Mouse (Mus musculus): ENCODE results near the gene Insyn1.

Gene Insyn1

DNA sequence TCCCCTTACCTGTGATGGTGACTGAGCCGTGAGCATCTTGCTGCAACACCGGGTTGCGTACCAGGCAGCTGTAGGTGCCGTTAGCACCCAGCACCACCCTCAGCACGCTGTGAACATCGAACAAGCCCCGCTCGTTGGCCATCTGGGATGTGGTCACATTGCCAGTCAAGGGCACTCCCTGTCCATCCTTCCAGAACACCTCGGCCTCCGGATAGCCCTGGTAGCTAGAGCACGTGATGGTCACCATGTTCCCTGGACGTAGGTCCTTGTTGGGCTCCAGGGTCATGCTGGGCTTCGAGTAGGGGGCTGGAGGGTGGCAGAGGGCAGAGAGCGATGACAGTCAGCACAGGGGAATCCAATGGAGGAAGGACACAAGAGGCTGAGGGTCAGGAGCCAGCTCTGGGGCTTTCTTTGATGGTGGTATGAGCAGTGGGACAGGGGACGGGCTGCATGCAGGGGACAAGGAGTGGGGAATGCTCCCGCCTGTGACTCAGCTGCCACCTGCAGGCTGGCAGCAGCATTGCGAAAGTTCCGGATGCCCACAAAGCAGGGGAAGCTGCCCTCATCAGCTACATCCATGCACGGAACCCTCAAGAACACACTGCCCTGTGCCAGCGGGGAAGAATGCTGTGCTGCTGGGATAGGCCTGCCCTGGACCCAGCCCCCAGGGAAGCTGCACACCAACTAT lies 47.2 kb downstream of the Insyn1 start:
- DNase-seq, result no peak

DNA sequence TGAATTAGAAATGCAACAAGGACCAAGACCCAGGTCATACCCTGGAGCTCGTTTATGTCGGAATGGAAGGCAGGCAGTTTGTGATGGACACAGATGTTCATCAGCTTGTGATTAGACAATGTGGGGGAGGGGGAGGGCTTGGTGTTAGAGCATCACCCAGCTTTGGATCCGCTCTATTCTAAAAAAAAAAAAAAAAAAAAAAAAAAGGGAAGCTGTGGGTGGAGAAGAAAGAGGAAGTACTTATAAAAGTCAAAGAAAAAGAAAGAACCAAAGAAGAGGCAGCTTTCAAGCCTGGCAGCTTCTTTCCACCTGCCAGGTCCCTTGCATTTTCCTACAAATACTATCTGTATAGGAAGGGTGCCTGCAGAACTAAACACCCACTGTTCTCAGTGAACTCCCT lies 49.4 kb downstream of the Insyn1 start:
- no peak for DNase-seq

DNA sequence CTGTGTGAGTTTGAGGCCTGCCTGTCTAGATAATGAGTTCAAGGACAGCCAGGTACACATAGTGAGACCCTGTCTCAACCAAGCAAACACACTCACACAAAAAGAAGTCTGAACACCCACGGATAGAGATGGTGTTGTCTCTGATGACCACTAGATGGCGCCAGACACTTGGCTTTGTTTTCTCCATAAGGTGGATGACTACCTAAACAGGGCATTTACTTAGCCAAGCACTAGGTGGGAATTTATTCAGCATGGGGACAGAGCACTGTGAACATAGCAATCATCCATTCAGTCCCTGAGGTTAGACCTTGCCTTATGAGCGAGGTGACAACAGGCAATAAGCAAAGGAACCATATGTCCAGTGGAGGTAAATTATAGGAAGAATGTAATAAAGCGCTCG lies 51.5 kb downstream of the Insyn1 start:
- peak; percentile 80 for DNase-seq

DNA sequence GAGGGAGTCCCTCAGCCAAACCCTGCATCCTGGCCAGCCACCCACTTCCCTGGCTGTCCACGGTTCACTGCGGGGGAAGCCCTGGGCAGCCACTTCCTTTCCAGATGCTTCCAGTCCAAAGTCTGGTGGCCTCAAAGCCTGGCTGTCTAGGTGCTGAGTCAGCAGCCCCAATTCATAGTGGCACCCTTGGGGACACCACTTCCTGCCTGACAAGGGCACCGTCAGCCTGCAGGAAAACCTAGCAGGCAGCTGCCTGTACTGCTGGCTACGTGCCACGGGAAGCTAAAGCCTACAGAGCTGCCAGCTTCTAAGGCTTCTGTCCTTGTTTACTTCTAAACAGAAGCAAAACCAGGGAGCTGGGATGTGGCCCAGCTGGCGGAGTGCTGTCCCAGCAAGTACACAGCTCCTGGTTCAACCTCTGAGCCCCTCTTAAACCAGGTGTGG lies 53.5 kb downstream of the Insyn1 start:
- DNase-seq, result peak; percentile 66

DNA sequence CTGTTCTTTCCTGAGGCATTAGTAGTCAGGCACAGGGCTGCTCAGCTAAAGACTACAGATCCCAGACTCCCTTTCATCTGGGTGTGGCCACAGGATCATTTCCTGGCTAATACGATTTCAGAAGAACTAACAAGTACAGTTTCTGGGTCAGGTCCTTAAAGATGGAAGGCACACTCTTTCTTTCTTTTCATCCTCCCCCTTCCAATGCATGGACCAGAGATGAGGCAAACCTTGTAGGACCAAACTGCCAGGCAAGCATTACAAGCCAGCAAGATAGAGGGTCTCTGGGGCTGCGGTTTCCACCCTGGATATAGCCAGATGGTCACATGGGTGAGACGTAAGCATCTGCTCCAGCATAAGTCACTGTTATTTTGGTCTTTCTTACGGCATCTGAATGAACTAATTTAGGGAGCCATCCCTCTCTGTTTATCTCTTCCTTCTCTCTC lies 56.5 kb downstream of the Insyn1 start:
- DNase-seq, result peak; percentile 70

DNA sequence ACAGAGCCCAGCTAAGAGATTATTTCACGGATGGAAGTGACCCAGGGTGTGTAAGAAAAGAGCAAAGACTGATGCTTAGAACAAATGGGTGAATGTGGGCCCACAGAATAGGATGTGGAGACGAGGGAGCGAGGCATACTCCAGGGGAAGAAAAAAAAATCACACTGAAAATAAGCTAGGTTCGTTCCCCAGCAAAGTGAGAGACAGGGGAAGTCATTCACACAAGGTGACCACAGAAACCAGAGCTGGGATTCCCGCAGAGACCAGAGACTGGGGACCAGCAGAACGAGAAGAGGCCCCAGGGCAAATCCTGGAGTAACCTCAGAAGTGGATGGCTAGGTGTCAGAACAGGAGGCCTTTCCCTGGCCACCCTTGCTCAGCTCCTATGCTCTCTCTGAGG lies 57.0 kb downstream of the Insyn1 start:
- DNase-seq, result no peak

DNA sequence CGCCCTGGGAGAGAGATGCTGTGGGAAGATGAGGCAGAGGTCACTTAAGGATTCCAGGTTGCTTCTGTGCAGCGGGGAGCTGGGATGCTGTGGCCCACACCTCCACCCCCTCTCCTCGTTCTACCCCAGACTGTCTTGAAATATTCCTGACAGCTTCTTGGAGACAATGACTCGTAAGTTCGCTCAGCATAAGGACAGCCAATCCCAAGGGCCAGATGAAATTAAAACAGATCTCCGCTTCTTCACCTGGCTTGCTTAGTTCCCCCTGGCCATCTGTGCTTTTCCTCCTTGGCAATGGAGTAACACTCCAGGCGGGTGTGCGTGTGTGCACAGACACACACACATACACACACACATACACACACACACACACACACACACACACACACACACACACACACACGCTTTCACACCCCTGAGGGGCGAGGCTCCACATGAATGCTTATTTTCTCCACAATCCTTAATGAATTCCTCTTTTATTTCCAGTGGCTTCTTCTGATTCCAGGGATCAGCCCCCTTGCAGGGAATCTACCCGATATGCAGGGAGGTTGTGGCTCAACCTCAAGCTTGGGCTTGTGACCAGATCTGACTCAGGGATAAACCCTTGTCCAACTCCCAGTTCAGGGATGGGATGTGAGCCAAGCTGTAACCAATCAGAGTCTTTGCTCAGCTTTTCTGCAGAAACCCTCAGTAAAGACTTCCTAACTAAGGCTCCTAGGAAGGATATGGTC lies 58.4 kb downstream of the Insyn1 start:
- DNase-seq, result peak; percentile 81

DNA sequence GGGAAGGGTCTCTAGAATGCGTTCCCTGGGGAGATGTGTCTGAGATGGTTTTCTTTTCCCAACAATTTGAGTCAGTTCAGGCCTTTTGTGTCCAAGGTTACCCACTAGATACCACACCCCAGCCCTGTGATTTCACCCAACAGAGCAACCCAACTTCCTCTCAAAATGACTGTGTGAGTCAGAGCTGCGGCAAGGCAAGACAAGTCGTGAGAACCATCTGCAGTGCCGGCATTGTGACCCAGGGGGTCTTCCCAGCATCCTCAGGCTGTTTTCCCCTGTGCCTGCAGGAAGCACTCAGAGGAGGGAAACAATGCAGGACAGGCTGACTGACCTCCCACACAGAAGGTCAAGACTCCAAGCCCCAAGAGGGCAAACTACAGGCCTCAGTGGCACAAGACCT lies 60.5 kb downstream of the Insyn1 start:
- peak; percentile 31 for DNase-seq

Measured in cerebellum, adult 9-10 months (tissue).